Mouse (Mus musculus) spleen, postnatal 14 days (tissue): ENCODE results near the gene Slc13a3.

Experiments used
- DNase-seq, 2 experiments: peaks; one replicate each; pipeline ENCODE4 v3.0.0; 2021 to 2022; ENCODE audit warnings: low spot score in 2 of 2

The Slc13a3 gene

DNA sequence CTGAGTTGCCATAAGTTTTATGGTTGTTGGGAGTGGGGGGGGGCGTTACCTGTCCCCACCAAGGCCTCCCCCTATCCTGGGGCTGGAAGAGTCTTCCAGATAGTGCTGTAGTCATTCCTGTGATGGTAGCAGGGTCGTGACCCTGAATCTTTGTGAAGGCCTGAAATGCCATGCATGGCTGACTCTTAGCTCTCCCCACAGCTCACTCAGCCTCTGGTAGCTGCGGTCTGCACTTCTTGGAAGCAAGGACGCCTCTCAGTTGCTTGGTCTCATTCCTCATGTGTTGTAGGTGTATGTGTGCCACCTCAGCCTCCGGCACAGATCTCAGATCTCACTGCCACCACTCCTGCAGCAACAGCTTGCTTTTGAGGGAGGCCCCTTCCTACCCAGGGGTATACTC lies 2.8 kb upstream of the Slc13a3 start:
- DNase-seq: no peak

DNA sequence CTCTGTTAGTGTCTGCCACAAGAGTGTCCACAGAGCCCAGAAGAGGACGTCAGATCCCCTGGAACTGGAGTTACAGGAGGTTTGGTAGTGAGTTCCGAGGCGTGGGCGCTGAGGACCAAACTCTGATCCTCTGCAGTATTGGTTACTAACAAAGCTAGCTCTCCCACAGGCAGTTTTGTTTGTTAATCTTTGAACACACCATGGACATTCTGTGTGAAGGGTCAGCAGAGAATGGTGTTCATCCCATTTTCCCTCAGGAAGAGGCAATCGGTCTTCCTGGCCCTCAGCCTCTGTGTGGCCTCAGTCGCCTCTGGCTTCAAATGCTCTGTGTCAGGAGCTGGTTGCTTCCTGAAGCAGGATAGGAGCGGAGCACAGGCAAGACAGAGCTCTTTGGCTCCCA lies 2.4 kb upstream of the Slc13a3 start:
- no peak for DNase-seq

DNA sequence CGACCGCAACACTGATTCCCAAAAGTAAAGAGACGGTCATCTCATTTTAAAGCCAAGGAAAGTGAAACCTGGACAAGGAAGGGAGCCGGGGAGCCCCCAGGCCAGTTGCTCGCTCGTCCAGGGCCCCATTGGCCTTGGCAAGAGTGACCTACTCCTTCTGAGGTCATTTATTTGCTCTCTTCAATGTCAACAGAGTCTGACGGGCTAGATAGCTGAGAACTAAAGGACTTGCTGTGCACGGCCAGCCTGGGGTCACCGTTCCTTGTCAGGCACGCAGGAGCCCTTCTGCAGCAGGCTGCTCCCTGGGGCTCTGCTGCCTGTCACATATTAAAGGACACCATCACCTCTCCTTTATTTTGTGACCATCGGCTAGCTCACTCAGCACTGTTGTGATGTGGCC lies 1.1 kb downstream of the Slc13a3 start:
- DNase-seq: no peak

DNA sequence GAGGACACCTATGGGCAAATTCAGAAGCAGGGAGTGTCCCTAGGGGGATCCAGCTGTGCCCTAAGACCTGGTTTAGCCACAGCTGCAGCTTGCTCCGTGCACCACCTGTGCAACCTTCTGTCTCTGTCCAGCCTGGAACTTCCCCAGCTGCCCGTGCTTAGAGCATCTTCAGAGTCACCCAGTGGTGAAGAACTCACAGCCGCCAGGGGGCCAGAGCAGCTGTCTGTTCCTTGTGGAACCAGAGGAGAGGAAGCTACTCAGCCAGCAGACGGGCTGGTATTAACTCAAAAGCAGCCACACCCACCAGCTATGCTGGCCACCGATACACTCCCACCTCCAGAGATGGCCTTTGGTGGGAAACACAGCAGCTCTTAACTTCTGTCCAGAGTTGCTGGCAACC lies 2.9 kb downstream of the Slc13a3 start:
- no peak for DNase-seq

DNA sequence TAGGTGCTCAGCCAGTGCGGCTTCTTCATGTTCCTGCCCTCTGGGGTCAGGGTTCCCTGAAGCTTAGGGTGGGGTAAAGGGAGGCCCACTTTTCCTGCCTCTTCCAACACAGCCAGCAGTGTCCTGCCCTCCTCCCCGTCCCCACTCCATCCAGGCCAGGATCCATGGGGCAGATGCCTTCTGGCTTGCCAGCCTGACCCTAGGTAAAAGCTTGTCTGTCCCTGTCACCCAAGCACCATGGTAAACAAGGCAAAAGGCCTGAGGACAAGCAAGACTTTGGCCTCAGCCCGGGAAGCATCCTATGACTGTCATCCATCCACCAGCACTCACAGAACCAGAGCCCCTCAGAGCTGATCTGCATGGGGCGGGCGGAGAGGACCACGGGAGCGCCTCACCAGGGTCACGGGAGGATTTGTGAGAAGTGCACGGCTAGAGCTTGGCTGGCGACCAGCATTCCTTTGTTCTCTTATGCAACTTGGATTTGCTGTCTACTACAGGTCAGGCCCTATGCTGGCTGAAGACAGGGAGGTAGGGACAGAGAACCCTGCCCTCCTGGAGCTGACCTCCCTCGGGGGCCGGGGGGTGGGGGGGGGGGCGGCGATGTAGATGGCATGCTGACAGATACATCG lies 5.1 kb downstream of the Slc13a3 start:
- no peak for DNase-seq

DNA sequence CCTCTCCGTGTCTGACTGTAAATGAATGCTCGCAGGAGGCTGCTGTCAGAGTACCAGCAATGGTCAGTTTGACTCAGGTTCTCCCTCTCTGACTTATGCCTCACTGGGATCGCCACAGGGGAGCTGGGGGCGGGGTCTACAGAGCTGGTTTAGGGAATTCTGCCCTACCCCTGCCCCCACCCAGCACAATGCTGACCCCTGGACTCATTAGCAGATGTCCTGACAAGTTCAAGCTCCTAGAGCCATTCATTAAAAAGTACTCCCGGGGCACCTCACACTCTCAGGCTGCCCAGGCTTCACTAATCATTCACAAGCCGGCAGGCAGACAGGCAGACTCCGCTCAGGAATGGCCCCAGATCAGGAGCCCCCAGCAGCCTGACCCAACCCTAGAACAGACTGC lies 13.4 kb downstream of the Slc13a3 start:
- no peak for DNase-seq

DNA sequence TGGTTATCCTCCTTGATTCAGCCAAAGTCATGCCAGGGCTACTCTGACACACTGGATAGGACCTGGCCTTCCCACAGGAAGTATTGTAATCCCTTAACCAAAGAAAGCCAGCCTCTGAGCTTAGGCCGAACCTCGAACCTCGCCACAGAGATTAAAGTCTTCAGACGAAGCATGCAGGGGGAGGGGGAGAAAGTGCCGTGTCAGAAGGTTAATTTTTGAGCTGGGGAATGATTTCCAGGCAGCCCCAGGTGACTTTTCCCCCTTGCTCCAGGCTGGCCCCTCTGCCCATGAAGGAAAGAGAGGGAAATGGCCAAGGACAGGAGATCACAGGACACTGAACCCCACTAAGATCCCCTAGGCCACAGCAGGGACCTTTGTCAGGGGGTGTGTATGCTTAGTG lies 14.8 kb downstream of the Slc13a3 start:
- no peak for DNase-seq

DNA sequence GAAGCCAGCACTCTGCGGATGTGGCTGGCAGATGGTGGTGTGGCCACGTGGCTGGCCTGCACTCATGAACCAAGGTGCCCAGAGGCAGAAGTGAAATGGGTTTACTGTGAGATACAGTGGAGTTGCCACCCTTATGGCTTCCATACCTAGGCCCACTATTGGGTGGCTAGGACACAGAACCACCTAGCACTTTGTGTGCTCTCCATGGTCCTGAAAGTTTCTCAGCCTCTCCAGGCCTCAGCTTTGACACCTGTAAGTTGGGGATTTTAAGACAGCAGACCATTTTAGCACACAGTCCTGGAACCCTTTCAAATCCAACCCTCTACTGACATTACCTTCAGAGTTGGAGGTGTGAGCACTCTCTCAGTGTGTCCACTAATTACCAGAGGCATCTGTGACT lies 16.3 kb downstream of the Slc13a3 start:
- no peak for DNase-seq

DNA sequence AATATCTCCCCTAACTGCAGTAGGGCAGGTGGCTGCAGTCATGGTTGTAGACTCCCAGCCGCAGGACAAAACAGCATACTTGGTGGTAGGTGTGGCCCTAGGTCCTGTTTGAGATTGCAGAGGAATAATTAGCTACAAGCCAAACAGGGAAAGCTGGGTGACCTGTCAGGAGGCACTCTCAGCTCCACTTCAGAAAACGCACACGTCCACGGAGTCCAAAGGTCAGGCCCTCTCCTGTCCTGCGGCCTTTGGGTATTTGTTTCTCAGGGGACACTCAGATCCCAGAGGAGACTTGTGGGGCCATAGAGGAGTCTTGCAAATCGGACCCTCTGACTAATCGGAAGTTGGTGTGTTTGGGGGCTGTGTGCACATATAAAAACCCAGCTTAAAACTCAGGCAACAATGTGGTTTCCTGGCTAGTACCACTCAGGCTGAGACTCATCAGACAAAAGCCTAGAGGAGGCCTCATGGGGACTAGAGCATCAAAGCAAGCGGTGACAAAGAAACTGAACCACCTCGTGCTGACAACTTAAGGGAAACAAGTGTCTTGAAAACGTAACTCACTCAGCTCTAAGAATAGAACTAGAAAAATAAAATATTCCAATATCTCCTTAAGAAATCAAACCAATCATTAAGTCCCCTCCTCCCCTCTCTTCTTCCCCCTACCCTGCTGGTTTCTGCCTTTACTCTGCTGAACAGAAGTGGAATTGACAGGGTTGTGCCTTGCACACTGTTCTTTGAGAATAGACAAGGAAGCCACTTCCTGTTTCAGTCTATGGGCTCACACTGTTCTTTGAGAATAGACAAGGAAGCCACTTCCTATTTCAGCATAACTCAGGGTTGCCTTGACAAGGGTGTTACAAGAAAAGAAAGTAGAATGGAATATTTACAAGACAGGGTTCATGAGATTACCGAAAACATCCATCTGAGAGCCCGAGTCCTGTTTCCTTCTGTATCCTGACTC lies 20.0 kb downstream of the Slc13a3 start:
- no peak for DNase-seq

DNA sequence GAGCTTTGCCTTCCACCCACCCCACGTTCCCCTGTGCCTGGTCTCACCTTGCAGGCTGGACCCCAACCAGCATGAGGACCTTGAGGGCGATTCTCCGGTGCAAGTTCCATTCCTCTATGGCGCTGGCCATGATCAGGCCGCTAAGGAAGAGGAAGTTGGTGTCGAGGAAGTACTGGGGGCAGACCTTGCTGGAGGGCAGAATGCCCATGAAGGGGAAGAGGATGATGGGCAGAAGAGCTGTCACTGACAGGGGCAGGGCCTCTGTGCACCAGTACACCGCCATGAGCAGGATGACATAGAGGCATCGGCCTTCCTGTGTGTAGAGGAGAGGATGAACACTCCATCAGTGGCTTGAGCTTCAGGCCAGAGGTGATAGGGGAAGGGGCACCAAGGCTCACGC lies 24.6 kb downstream of the Slc13a3 start:
- DNase-seq: no peak

DNA sequence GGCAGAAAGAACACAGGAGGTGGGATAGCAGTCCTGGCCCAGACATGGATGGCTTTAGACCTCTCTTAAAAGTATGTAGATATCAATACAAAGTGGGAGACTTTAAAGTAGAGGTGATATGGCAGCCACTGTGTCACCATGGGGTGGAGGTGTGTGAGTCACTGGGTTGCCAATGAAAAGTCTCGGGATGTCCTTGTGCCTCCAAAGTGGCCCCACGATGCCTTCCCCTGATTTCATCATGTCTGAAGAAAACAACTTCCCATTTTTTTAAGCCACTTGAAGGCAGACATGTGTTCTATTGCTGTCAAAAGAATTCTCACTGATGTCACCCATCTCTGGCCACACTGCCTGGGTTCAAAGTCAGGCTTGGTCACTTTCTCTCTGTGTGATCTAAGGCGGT lies 28.2 kb downstream of the Slc13a3 start:
- DNase-seq: no peak

DNA sequence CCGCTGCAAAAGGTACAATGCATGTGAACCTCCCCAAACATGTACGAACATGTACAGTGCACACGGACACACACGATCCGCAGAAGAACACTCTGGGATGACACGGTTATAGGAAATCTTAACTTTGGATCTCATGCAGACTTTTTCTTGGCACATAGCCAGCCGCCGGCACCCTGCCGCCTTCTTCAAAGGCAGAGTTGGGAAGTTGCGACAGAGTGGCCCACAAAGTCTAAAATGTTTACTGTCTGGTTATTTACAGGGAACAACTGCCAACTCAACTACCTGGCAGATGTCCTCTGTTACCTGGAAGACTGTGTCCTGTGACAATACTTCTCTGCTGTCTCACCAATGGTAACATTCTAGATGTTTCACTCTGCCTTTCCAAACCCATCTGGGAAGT lies 30.0 kb downstream of the Slc13a3 start:
- DNase-seq: no peak

DNA sequence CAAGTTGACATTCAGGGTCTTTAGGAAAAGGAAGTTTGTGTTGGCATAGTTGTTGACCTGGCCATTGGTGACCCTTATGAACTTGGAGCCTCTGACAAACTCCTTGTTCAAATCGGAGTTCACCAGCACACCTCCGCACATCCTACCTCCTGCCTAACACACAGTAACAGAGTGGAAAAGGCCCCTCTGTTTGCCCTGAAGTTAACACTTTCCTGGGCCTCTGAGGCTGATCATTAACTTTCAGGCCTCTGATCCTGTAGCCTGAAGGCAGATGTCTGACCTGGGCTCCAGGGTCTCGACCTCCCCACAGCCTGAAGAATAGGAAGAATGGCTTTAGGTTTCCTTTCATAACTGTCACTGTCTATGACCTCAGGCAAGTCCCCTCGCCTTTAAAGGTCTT lies 31.4 kb downstream of the Slc13a3 start:
- DNase-seq: no peak

DNA sequence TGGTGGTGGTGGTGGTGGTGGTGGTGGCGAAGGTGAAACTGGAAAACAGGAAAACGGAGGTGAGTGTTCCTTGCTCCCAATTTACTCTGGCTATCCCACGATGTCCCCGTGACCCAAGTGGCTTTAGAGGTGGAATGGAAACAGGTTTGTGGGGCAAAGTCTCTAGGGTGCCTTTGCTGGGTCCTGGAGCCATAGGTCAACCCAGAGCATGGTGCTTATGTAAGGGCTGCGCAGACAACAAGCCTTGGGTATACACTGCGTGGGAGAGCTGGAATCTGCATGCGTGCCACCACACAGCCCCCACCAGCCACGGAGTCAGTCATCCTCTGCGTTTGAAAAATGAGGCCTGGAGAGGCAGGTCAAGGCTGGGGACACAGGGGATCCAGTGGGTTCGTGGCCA lies 33.4 kb downstream of the Slc13a3 start:
- no peak for DNase-seq

DNA sequence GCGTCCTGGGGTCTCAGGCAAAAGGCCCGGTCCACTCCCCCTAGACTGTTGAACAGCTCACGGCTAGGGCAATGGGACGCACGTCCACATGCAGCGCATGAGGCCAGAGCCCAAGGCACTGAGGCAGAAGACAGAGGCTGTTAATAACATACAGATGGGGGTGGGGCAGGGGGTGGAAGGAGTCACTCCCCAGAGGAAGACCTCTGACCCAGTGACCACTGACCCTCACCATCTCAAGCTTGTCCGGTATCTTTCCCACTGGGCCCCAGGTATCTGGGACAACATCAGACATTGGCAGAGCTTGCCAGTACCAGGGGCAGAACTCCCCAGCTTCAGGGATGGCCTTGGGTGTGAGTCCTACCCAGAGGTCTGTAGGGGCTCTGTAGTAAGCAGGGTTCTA lies 34.1 kb downstream of the Slc13a3 start:
- no peak for DNase-seq

DNA sequence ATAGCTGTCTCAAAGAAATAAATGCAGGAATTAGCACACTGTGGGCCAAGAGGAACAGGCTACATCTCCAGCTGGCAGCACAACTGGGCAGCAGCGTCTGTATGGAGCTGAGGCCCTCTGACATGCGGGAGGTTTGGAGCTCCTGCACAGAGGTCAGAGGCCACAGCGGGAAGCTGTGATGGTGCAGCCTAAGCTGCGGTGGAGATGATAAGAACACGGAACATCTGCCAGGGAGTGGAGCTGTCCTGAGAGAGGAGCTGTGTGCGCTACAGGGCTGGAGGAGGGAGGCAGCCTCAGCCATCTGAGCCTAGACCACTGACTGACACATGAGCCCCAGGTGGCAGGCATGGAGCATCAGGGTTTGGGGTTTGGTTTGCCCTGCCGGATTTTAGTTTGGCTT lies 44.3 kb downstream of the Slc13a3 start:
- DNase-seq: no peak

DNA sequence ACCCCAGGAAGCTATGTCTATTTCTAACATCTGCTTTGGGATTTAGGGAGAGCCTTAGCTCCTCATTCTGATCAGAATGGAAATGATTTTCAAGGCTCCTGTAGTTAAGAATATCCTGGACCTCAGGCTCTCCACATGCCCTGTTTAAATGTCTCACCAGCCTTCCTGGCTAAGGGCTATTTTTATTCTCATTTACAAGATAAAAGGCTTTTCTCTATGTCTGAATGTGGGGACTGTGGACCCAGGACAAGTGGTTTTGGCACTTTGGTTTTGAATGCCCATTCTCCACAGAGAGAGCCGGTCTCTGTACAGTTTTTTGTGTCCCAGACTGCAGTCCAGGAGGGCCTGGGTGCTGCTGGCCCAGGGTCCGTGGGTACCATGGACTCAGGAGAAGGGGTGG lies 52.8 kb downstream of the Slc13a3 start:
- DNase-seq: no peak

DNA sequence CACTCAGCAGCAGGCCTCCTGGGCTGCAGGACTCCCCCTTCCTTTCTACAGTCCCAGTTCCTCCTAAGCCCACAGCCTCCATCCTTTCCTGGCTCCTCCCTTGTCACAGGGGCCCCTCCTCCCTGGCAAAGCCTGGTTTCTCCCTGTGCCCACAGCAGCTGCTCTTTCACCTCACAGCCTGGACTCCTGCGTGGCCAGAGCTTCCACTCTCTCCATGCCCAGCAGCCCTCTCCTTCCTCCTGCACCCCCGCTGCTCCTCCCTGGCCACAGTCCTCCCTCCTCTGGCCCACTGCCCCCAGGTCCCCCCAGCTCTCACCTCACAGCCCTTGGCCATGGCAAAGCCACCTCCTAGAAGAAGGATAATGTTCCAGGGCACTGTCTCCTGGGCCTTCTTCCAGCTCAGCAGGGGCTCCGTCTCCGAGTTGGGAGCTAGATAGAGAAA lies 53.3 kb downstream of the Slc13a3 start:
- no peak for DNase-seq

DNA sequence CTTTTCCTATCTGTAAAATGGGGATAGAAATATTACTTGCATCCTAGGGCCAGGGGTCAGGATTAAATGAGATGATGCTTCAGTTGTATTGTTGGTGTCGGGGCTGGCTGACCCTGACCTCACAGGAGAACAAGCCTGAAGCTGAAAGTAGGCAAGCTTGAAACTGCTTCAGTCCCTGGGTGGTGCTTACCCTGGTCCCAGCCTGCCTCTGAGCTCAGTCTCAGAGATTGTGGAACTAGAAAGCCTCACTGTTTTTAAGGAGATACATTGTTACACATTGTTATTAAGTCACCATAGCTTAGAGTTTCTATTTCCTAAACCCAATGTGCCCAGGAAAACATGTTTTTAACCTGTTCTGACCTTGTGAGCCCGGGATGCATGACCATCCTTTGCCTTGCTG lies 54.5 kb downstream of the Slc13a3 start:
- no peak for DNase-seq

DNA sequence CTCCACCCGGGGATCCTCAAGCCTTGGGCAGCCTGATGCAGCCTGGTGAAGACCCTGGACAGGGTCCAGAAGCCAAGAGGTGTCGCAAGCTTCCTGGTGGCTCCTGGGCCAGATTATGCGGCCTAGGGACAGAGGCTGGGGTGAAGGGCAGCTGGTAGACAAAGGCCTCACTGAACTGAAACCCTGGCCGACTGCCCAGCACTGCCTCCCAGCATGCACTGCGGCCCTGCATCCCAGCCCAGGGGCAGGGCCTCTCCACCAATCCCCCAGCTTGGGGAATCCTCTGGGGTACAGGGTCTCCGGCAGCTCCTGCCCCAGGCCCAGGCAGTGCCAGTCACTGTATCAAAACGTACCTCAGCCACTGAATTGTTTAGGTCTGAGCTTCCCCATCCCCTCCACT lies 55.7 kb downstream of the Slc13a3 start:
- no peak for DNase-seq

DNA sequence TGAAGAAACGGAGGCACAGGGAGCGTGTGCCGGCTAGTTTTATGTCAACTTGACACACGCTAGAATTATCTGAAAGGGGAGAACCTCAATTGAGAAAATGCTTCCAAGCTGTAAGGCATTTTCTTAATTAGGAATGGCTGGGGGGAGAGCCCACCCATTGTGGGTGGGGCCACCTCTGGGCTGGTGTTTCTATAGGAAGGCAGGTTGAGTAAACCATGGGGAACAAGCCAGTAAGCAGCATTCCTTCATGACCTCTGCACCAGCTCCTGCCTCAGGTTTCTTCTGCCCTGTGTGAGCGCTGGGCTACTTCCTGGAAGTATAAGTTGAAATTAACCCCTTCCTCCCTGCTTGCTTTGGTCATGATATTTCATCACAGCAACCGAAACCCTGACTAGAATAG lies 57.2 kb downstream of the Slc13a3 start:
- DNase-seq: no peak

DNA sequence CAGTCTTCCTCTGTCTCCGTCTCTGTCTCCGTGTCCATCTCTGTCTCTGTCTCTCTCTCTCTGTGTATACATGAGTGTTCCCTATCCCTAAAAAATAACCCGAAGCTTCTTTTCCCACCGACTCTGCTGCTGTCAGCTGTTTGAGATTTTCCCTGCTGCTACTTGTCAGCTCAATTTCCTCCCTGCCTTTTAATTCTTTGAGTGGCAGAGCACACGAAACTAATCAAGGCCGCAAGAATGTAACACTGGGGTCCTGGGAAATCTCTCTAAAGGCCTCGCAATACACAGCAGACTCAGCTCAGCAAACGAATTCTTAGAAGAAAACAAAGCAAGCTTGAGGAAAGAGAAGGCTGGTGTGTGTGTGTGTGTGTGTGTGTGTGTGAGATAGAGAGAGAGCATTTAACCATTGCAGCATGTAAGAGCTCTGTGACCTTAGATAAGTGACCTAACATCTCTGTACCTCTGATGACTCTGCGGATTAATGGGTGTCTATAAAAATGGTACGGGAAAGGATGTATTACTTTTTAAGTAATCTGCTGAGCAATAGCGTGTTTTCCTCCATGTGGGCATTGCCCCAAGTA lies 57.8 kb downstream of the Slc13a3 start:
- DNase-seq: no peak

DNA sequence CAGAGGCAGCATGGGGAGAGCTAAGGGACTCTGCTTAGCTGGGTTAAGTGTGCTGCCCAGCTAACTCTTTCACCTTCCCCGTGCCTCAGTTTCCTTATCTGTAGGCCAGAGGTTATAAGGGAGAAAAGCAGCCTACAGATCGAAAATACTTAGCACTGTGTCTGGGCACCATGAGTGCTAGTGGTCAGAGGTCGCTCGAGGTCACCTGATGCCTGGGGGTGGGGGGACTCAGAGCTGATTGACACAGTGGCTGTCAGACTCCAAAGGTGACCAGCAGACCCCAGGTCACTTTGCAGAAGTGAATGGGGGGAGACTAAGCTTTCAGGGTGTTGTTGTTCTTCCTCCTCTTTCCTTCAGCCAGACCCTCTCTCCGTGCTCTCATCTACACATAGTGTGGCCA lies 58.7 kb downstream of the Slc13a3 start:
- no peak for DNase-seq
